Mouse (Mus musculus) limb, embryonic 14.5 days (tissue): ENCODE measurements around the gene Flna. TPM values are rescaled to one million over a fixed set of nuclear protein-coding genes. Genes with fewer than 3 reads are reported as not detected.
A peak's percentile ranks its signal among the peaks of the same experiment; 100 is the strongest.

Experiments
- ATAC-seq: fragments of 200-750 bp; cut with Nextera tagmentation; 2 replicates; pipeline ENCODE4 v1.8.0; 2017; ENCODE audit warnings: low read depth, moderate number of reproducible peaks, moderate TSS enrichment; ENCODE audit not compliant: low FRiP score
- DNase-seq: peaks from one replicate; pipeline ENCODE4 v3.0.0-alpha.2; 2015; ENCODE audit warnings: low spot score
- H3K27ac ChIP-seq: fragments of 300-500 bp; sonication (generic); replicated peaks from 2 replicates; pipeline ENCODE4 v1.5.1; 2014; ENCODE audit warnings: low read depth, mild to moderate bottlenecking, low read length, moderate library complexity, mixed read lengths
- H3K27me3 ChIP-seq: fragments of 300-500 bp; sonication (generic); 2 replicates; pipeline ENCODE4 v1.6.1; 2014; ENCODE audit warnings: low read length, mixed read lengths; ENCODE audit not compliant: control insufficient read depth, insufficient read depth
- H3K36me3 ChIP-seq: fragments of 300-500 bp; sonication (generic); 2 replicates; pipeline ENCODE4 v1.6.1; 2014; ENCODE audit warnings: mild to moderate bottlenecking, low read length, moderate library complexity, mixed read lengths; ENCODE audit not compliant: control insufficient read depth, insufficient read depth
- H3K4me1 ChIP-seq: fragments of 300-500 bp; sonication (generic); 2 replicates; pipeline ENCODE4 v1.6.1; 2014; ENCODE audit warnings: antibody characterized with exemption, low read length, mixed read lengths; ENCODE audit not compliant: control insufficient read depth, insufficient read depth
- H3K4me2 ChIP-seq: fragments of 300-500 bp; sonication (generic); replicated peaks from 2 replicates; pipeline ENCODE4 v1.6.1; 2014; ENCODE audit warnings: low read depth, mild to moderate bottlenecking, low read length, moderate library complexity; ENCODE audit not compliant: severe bottlenecking
- H3K4me3 ChIP-seq: fragments of 300-500 bp; sonication (generic); replicated peaks from 2 replicates; pipeline ENCODE4 v1.5.1; 2014; ENCODE audit warnings: low read length
- H3K9ac ChIP-seq: fragments of 300-500 bp; sonication (generic); 2 replicates; pipeline ENCODE4 v1.6.1; 2014; ENCODE audit warnings: mild to moderate bottlenecking, low read depth, low read length, moderate library complexity; ENCODE audit not compliant: severe bottlenecking
- H3K9me3 ChIP-seq: fragments of 300-500 bp; sonication (generic); 2 replicates; pipeline ENCODE4 v1.6.1; 2016; ENCODE audit warnings: low read length; ENCODE audit not compliant: control insufficient read depth
- POLR2A ChIP-seq: fragments of 200-500 bp; IDR thresholded peaks from 2 replicates; pipeline ENCODE4 v1.8.0; 2012; ENCODE audit warnings: inconsistent platforms, mild to moderate bottlenecking, moderate library complexity, borderline replicate concordance; ENCODE audit not compliant: insufficient read depth, insufficient read length; ENCODE audit errors: extremely low read depth
- WGBS: fragments of 180-500 bp; shearing (Covaris S2); extraction: QIAGEN DNeasy Blood & Tissue Kit; methylation state at CpG from one replicate; pipeline ENCODE4 v1.1.7; 2014; 5-methylcytosine and 5-hydroxymethylcytosine counted together
- polyA plus RNA-seq, 2 experiments: library from polyadenylated mRNA; depleted of rRNA in 1 of 2; stranded (reverse) in 1 of 2; unstranded in 1 of 2; fragments of >200 nt; fragmentation: Nextera tagmentation in 1 of 2; extraction: Ambion mirVana in 1 of 2; gene quantifications; 2 replicates each; pipeline versions ENCODE4 v1.2.1 to v1.2.3; 2012 to 2014

Gene Flna
- polyA plus RNA-seq, 2 experiments, result 335 to 573 TPM

- peak overlapping the region; percentile 60 for H3K4me2 ChIP-seq
- H3K27me3 ChIP-seq, result no peaks in the 10 kb centered on the region
- DNase-seq (peak; percentile 77), ATAC-seq (peak; percentile 47)
- no peak for TF ChIP-seq POLR2A
- H3K9me3 ChIP-seq, result no peaks in the 10 kb centered on the region
- H3K27ac ChIP-seq, result peak overlapping the region; percentile 92
- H3K36me3 ChIP-seq, result peaks cover 29% of the 10 kb centered on the region
- H3K4me3 ChIP-seq, result peak overlapping the region; percentile 55
- no peaks in the 10 kb centered on the region for H3K4me1 ChIP-seq
- 29% methylated on average over 14 of the region's 21 CpGs for WGBS
- peak overlapping the region; percentile 82 for H3K9ac ChIP-seq
Observed at GRCm38 (mm10) chrX:74245687-74246086, 3.9 kb downstream of the Flna start.

- Histone ChIP-seq H3K9me3 (no peaks in the 10 kb centered on the region), H3K27ac (peak overlapping the region; percentile 92)
- TF ChIP-seq POLR2A, result no peak
Observed at GRCm38 (mm10) chrX:74245107-74245506, 4.5 kb downstream of the Flna start.

GRCm38 (mm10) chrX:74244614-74245083 is 5.0 kb downstream of the Flna start:
- no peaks in the 10 kb centered on the region for H3K4me1 ChIP-seq
- ATAC-seq, result peak; percentile 62
- 31% methylated on average over 3 of the region's 3 CpGs for WGBS
- peak overlapping the region; percentile 82 for H3K9ac ChIP-seq
- H3K27me3 ChIP-seq, result no peaks in the 10 kb centered on the region
- peak overlapping the region; percentile 55 for H3K4me3 ChIP-seq
- peak overlapping the region; percentile 60 for H3K4me2 ChIP-seq
- H3K36me3 ChIP-seq, result peaks cover 40% of the 10 kb centered on the region
- TF ChIP-seq POLR2A, result no peak
- no peaks in the 10 kb centered on the region for H3K9me3 ChIP-seq
- DNase-seq, result peak; percentile 85
- H3K27ac ChIP-seq, result peak overlapping the region; percentile 92; the same call in 1 of the 2 replicates

More at GRCm38 (mm10) chrX:74245107-74245506, 4.5 kb downstream of the Flna start:
- peaks cover 35% of the 10 kb centered on the region for H3K36me3 ChIP-seq
- H3K9ac ChIP-seq, result peak overlapping the region; percentile 82
- H3K4me2 ChIP-seq, result peak overlapping the region; percentile 60
- no peaks in the 10 kb centered on the region for H3K27me3 ChIP-seq
- DNase-seq, result no peak
- 13% methylated on average over 1 of the region's 1 CpGs for WGBS
- no peak for ATAC-seq
- H3K4me1 ChIP-seq, result no peaks in the 10 kb centered on the region
- H3K4me3 ChIP-seq, result peak overlapping the region; percentile 55

DNA sequence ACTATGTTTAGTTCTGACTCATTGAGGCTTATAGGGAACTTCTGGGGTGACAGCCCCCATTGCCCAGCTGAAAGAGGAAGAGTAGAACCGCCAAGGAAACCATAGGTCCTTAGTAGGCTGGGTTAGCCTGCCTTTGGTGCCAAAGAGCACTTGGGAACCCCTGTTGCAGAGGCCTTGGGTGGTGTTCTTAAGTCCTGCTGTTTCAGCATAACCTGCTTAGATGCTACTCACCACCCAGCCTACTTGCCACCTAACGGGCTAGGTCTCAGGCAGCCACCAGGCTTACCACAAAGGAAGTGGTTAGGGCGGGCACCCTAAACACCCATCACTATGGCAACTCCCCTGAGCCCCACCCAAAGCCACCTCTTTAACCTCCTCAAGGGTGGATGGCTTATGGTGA is 5.8 kb downstream of the Flna start:
- ATAC-seq, result no peak
- WGBS, result 69% methylated on average over 3 of the region's 3 CpGs
- Histone ChIP-seq H3K27me3 (no peaks in the 10 kb centered on the region), H3K4me1 (no peaks in the 10 kb centered on the region), H3K36me3 (peaks cover 48% of the 10 kb centered on the region), H3K9me3 (no peaks in the 10 kb centered on the region), H3K27ac (no peak overlapping the region), H3K4me3 (peak overlapping the region; percentile 55), H3K4me2 (peak overlapping the region; percentile 60), H3K9ac (peak overlapping the region; percentile 25; the same call in 1 of the 2 replicates)
- no peak for TF ChIP-seq POLR2A
- no peak for DNase-seq

DNA sequence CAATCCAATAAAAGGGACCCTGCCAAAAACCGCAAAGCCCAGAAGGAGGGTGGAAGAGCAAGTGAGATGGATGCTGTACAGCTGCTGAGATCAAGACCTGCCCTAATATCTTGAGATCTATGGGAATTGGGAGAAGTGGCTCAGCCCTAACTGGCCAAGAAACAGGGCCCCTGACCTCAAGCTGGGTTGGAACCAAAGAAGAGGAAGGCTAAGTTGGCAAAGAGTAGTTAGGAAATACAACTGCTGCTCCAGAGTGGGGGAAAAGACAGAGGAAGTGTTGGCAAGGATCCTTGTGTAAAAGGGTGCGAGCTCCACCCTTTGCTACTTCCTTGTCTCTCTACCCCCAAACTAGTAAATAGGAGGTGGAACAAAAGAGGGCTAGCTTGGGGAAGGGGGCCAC is 6.2 kb downstream of the Flna start:
- DNase-seq, result no peak
- TF ChIP-seq POLR2A, result no peak
- H3K9me3 ChIP-seq, result no peaks in the 10 kb centered on the region
- no peaks in the 10 kb centered on the region for H3K27me3 ChIP-seq
- peaks cover 52% of the 10 kb centered on the region for H3K36me3 ChIP-seq
- no peak overlapping the region for H3K27ac ChIP-seq
- 85% methylated on average over 2 of the region's 2 CpGs for WGBS
- H3K4me2 ChIP-seq, result peak overlapping the region; percentile 60
- peak overlapping the region; percentile 25; the same call in 1 of the 2 replicates for H3K9ac ChIP-seq
- ATAC-seq, result no peak
- no peaks in the 10 kb centered on the region for H3K4me1 ChIP-seq
- H3K4me3 ChIP-seq, result peak overlapping the region; percentile 55; the same call in 1 of the 2 replicates
